Mouse (Mus musculus) brain, embryonic 14.5 days (tissue): ENCODE data around the gene Ramp2.

Experiments used
- CTCF ChIP-seq: fragments of 200-500 bp; IDR thresholded peaks from 2 replicates; pipeline ENCODE4 v1.5.1; 2012; ENCODE audit warnings: inconsistent platforms, mild to moderate bottlenecking, moderate library complexity, borderline replicate concordance; ENCODE audit not compliant: insufficient read depth, insufficient read length; ENCODE audit errors: extremely low read depth
- POLR2A ChIP-seq: fragments of 200-500 bp; IDR thresholded peaks from 2 replicates; pipeline ENCODE4 v1.6.1; 2012; ENCODE audit warnings: mild to moderate bottlenecking, inconsistent platforms, borderline replicate concordance; ENCODE audit not compliant: poor library complexity, insufficient read depth, insufficient read length, severe bottlenecking; ENCODE audit errors: extremely low read depth

- TF ChIP-seq CTCF (no peak), POLR2A (no peak)
Measured at GRCm38 (mm10) chr11:101279193-101279569, 33.4 kb downstream of the Ramp2 start.
